Mouse (Mus musculus): ENCODE data around the gene Ino80e. TPM values are rescaled to one million over a fixed set of nuclear protein-coding genes. Genes with fewer than 3 reads are reported as not detected.

Ino80e gene
- total and polyA plus RNA-seq, 2 experiments from 2014 or later = 16.6 to 37.0 TPM

DNA sequence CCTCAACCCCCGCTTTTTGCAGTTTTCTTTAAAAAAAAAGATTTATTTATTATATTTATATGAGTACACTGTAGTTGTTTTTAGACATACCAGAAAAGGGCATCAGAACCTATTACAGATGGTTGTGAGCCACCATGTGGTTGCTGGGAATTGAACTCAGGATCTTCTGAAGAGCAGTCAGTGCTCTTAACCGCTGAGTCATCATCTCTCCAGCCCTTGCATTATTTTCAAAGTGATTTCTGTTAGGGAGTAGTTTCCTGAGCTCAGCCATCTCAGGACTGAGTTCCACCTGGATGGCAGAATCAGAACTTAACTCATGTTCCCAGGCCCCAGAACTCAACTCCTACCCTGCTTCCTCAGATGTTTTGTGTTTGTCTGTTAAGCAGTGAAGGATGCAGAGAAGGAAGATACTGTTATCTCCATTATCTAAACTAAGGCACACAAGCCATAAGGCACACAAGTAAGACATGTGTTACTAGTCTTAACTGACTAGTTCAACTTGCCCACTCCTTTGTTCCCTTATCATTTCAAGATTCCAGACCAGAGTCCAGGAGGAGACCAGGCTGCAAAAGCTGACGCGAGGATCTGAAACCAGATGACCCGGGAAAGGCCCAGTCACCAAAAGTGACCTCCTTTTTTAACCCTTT, 52.3 kb downstream of the Ino80e start:
- Histone ChIP-seq H3K9ac (replicated peaks; ENCODE audit: low read depth, low read length) (peak overlapping the region; percentile 40; the same call in 1 of the 2 replicates), H3K36me3 (replicated peaks; ENCODE audit: control insufficient read depth, insufficient read depth, low read length) (0 out of 2 replicates have a peak, but pooled peaks cover 3% of the 10 kb centered on the region), H3K9me3 (replicated peaks; ENCODE audit: control insufficient read depth, low read length) (no peaks in the 10 kb centered on the region), H3K4me2 (ENCODE audit: low read depth, low read length) (peak overlapping the region; percentile 69; the same call in 1 of the 2 replicates), H3K4me3 (ENCODE audit: low read depth, low read length) (no peak overlapping the region), H3K27me3 (ENCODE audit: control insufficient read depth, insufficient read depth, low read length) (no peaks in the 10 kb centered on the region), H3K4me1 (ENCODE audit: control insufficient read depth, insufficient read depth) (no peaks in the 10 kb centered on the region; the same call in none of the 2 replicates), H3K27ac (ENCODE audit: low read depth) (peak overlapping the region; percentile 53)
- WGBS = 47% methylated on average over 5 of the region's 5 CpGs
- no peak for ATAC-seq (ENCODE audit: insufficient read depth, low read depth)
- DNase-seq (ENCODE audit: low spot score) = no peak
- TF ChIP-seq CTCF (IDR thresholded peaks at IDR 0.05; ENCODE audit: low read depth) (no peak), EP300 (IDR thresholded peaks at IDR 0.05; ENCODE audit: low read depth) (no peak)

DNA sequence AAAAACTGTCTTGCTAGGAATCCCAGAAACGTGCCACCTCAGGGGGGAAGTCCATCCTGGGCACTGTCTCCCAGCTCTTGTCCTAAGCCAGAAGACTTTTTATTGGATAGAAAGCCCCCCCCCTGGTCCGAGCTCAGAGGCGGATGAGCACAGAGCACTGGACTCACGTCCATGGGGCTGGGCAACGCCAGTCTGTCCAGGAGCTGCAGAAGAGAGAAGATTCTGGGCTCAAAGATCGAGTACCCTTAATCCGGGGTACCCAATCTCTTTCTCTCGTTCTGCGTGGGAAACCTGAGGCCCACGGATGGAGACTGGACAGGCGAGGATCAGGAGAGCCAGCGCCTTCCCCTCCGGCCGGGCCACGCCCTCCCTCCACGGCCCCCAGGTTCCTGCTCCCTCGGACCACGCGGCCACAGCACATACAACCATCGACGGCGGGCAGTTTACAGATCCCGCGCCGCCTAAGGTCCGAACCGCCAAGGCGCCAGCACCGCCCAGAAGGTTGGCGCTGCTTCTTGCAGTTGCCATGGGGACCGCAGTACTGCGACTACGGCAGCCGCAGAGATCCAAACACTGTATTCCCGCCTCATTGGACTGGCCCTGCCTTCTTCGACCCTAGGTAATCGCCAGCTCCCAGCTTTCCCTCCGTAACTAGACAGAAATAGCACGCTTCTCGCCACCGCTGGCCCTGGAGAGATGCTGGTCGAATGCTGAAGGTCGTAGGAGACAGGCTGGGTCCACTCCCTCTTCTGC, 53.3 kb downstream of the Ino80e start:
- ATAC-seq (ENCODE audit: insufficient read depth, low read depth) = peak; percentile 92
- no peaks in the 10 kb centered on the region for H3K9me3 ChIP-seq (replicated peaks; ENCODE audit: control insufficient read depth, low read length)
- peak overlapping the region; percentile 56 for H3K4me3 ChIP-seq (ENCODE audit: low read depth, low read length)
- TF ChIP-seq CTCF (IDR thresholded peaks at IDR 0.05; ENCODE audit: low read depth) = no peak
- no peak for TF ChIP-seq EP300 (IDR thresholded peaks at IDR 0.05; ENCODE audit: low read depth)
- peak overlapping the region; percentile 69 for H3K4me2 ChIP-seq (ENCODE audit: low read depth, low read length)
- H3K36me3 ChIP-seq (replicated peaks; ENCODE audit: control insufficient read depth, insufficient read depth, low read length) = 0 out of 2 replicates have a peak, but pooled peaks cover 4% of the 10 kb centered on the region
- H3K4me1 ChIP-seq (ENCODE audit: control insufficient read depth, insufficient read depth) = no peaks in the 10 kb centered on the region; the same call in none of the 2 replicates
- 1% methylated on average over 43 of the region's 43 CpGs for WGBS
- H3K27ac ChIP-seq (ENCODE audit: low read depth) = peak overlapping the region; percentile 53
- H3K27me3 ChIP-seq (ENCODE audit: control insufficient read depth, insufficient read depth, low read length) = no peaks in the 10 kb centered on the region
- peak; percentile 95 for DNase-seq (ENCODE audit: low spot score)
- peak overlapping the region; percentile 40 for H3K9ac ChIP-seq (replicated peaks; ENCODE audit: low read depth, low read length)

DNA sequence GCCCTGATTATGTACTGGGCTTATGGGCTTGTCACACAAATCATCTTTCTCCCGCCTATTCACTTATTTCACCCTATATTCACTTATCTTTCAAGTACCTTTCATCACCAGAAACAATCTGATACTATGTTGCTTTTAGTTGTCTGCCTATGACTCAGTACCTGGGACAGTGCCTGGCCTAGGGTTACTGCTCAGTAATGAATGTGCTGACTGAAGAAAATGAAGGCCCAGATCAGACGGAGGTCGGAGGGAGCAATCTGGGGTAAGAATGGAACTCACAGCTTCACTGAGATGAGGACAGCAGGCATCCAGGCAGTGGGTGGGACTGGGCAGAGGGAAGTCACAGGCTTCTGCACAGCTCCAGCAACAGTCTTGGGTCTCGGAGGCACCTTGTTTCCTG, 54.8 kb downstream of the Ino80e start:
- H3K9ac ChIP-seq (replicated peaks; ENCODE audit: low read depth, low read length) = 0 out of 2 replicates have a peak overlapping the region, but pooled peaks have one; percentile 9

DNA sequence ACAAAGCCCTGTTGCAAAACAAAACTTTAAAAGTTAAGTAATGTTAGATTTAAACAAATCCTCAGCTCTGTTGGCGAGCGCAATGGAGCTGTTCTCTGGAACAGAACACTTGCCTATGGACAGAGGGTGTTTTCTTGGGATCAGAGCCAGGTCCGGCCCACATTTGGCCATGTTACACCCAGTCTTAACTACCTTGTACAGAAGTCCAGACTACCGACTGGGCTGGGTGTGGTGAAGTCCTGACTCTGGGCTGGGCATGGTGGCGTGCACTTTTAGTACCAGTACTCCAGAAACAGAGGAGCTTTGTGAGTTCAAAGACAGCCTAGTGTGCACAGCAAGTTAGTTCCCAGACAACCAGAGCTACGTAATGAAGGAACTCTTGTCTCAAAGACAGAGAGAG, 55.2 kb downstream of the Ino80e start:
- H3K4me3 ChIP-seq (ENCODE audit: low read depth, low read length) = no peak overlapping the region
- DNase-seq (ENCODE audit: low spot score) (no peak), ATAC-seq (ENCODE audit: insufficient read depth, low read depth) (no peak)
- H3K27me3 ChIP-seq (ENCODE audit: control insufficient read depth, insufficient read depth, low read length) = no peaks in the 10 kb centered on the region
- no peak overlapping the region for H3K27ac ChIP-seq (ENCODE audit: low read depth)
- H3K4me1 ChIP-seq (ENCODE audit: control insufficient read depth, insufficient read depth) = no peaks in the 10 kb centered on the region; the same call in none of the 2 replicates
- H3K9ac ChIP-seq (replicated peaks; ENCODE audit: low read depth, low read length) = no peak overlapping the region
- no peak overlapping the region for H3K4me2 ChIP-seq (ENCODE audit: low read depth, low read length)
- TF ChIP-seq CTCF (IDR thresholded peaks at IDR 0.05; ENCODE audit: low read depth) = no peak
- no peak for TF ChIP-seq EP300 (IDR thresholded peaks at IDR 0.05; ENCODE audit: low read depth)
- H3K9me3 ChIP-seq (replicated peaks; ENCODE audit: control insufficient read depth, low read length) = no peaks in the 10 kb centered on the region
- 56% methylated on average over 6 of the region's 6 CpGs for WGBS
- peaks cover 11% of the 10 kb centered on the region; the same call in 1 of the 2 replicates for H3K36me3 ChIP-seq (replicated peaks; ENCODE audit: control insufficient read depth, insufficient read depth, low read length)

More for the DNA sequence above, 54.8 kb downstream of the Ino80e start:
- no peak overlapping the region for H3K27ac ChIP-seq (ENCODE audit: low read depth)
- H3K36me3 ChIP-seq (replicated peaks; ENCODE audit: control insufficient read depth, insufficient read depth, low read length) = peaks cover 11% of the 10 kb centered on the region; the same call in 1 of the 2 replicates
- TF ChIP-seq EP300 (IDR thresholded peaks at IDR 0.05; ENCODE audit: low read depth) = no peak
- no peak for TF ChIP-seq CTCF (IDR thresholded peaks at IDR 0.05; ENCODE audit: low read depth)
- H3K4me1 ChIP-seq (ENCODE audit: control insufficient read depth, insufficient read depth) = no peaks in the 10 kb centered on the region; the same call in none of the 2 replicates
- no peaks in the 10 kb centered on the region for H3K9me3 ChIP-seq (replicated peaks; ENCODE audit: control insufficient read depth, low read length)
- no peak overlapping the region for H3K4me2 ChIP-seq (ENCODE audit: low read depth, low read length)
- H3K27me3 ChIP-seq (ENCODE audit: control insufficient read depth, insufficient read depth, low read length) = no peaks in the 10 kb centered on the region
- DNase-seq (ENCODE audit: low spot score) (no peak), ATAC-seq (ENCODE audit: insufficient read depth, low read depth) (no peak)
- WGBS = 40% methylated on average over 4 of the region's 4 CpGs
- no peak overlapping the region for H3K4me3 ChIP-seq (ENCODE audit: low read depth, low read length)

DNA sequence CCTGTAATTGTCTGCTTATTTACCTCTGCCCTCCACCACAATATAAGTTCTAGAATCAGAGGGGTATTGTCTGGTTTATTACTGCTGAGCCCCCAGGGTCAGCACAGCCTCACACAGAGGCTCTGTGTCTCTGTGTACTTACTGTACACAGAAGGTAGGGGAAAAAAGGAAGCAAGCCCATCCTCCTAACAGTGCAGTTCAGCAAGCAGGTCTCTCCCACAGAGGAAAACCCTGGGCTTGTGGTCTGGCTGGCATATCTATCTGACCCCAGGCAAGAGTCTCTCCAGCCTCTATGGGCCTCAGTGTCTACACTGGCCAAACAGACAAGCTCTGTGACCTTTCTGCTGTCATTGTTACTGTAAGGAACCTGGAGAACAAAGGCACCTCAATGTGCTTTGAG, 58.4 kb downstream of the Ino80e start:
- no peak overlapping the region for H3K27ac ChIP-seq (ENCODE audit: low read depth)
- peaks cover 11% of the 10 kb centered on the region; the same call in 1 of the 2 replicates for H3K36me3 ChIP-seq (replicated peaks; ENCODE audit: control insufficient read depth, insufficient read depth, low read length)
- DNase-seq (ENCODE audit: low spot score) (no peak), ATAC-seq (ENCODE audit: insufficient read depth, low read depth) (no peak)
- no peak overlapping the region for H3K4me2 ChIP-seq (ENCODE audit: low read depth, low read length)
- H3K9me3 ChIP-seq (replicated peaks; ENCODE audit: control insufficient read depth, low read length) = no peaks in the 10 kb centered on the region
- TF ChIP-seq CTCF (IDR thresholded peaks at IDR 0.05; ENCODE audit: low read depth) (no peak), EP300 (IDR thresholded peaks at IDR 0.05; ENCODE audit: low read depth) (no peak)
- no peak overlapping the region for H3K9ac ChIP-seq (replicated peaks; ENCODE audit: low read depth, low read length)
- peaks cover 10% of the 10 kb centered on the region; the same call in 1 of the 2 replicates for H3K4me1 ChIP-seq (ENCODE audit: control insufficient read depth, insufficient read depth)
- H3K4me3 ChIP-seq (ENCODE audit: low read depth, low read length) = no peak overlapping the region
- H3K27me3 ChIP-seq (ENCODE audit: control insufficient read depth, insufficient read depth, low read length) = no peaks in the 10 kb centered on the region
